Mouse (Mus musculus): Measurements from ENCODE around the gene Mmp1b. TPM values are rescaled to one million over a fixed set of nuclear protein-coding genes. Genes with fewer than 3 reads are reported as not detected.
"Not testable (repeated sequence)": the region's sequence is repeated elsewhere in the genome, so short reads cannot be mapped to it uniquely, and the experiment has no call there.

Mmp1b gene
- not detected for total RNA-seq (2021)

DNA sequence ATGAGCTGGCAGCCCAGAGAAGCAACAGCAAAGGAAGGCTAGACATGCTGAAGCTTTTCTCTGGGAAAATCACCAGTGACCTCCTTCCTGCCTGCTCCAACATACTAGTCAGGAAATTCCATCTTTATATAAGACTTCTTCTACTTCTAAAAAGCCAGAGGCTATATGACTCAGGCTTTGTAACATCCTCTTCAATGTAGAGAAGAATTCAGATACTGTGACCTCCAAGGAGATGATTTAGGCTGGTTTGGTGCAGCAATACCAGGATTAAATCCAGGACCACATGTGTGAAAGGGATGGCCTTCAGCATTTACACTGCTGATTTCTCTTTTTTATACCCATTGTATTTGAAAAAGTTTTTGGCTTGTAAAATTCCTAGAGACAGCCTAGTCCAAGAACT is at the start of gene Mmp1b:
Gene Mmp1b (minus strand): TSS at position 101 of the 400 bp plus-strand sequence.
- no peak for DNase-seq

DNA sequence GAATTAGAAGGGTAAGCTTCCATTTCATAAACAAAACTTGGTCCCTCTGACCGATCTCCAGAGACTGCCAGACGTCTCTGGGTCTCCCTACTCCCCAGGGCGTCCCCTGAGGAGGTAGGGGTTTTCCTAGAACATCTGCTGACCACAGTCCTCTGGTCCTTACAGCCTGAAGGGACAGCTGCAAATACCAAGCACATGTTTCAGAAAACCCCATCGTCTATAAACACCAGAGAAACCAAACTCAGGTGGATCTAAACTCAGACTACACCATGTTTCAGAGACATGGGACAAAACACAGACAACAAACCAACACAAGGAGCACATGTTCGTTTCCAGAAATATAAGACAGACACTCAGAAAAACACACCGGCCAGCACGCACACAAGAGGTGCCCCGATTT is 8.7 kb upstream of the Mmp1b start:
- DNase-seq, result not testable (repeated sequence)

GRCm38 (mm10) chr9:7354535-7354934 is 33.3 kb downstream of the Mmp1b start:
- DNase-seq, result no peak

GRCm38 (mm10) chr9:7345513-7345912 is 42.3 kb downstream of the Mmp1b start:
- no peak for DNase-seq

GRCm38 (mm10) chr9:7344107-7344506 is 43.7 kb downstream of the Mmp1b start, which contains the start of gene Mmp12:
Gene Mmp12, plus strand, starts transcription at chr9:7344381.
- no peak for DNase-seq

DNA sequence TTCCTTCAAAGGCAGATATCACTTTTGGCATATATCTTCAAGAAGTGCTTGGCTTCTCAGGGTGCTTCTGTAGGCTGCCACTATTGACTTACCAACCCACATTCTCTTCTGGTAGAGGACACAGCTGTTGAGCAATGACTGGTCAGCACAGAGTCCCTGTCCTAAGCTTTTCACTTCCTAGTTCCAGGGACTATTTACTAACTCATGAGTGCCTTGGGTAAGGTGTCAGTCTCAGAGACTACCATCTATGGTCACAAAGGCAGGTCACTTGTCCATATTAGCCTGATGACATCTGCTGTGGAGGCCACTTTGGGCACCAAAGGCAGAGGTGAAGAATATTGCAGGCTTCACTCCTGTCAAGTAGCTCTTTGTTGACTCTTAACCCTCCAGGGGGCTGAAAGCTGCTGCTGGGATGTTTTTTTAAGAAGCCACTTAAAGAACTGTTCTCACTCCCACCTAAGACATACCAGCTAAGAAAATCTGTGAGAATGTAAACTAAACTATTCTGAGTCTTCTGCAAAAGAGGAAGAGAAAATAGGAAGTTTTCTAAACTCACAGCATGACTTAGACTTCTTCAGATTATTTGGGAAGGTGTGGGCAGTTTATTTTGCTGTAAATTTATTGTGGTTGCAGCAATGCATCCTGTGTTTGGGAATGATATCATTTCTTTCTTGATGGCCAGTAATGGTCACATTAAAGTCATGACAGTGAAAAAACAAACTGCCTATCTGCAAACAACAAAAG is 50.9 kb downstream of the Mmp1b start:
- DNase-seq, result no peak

DNA sequence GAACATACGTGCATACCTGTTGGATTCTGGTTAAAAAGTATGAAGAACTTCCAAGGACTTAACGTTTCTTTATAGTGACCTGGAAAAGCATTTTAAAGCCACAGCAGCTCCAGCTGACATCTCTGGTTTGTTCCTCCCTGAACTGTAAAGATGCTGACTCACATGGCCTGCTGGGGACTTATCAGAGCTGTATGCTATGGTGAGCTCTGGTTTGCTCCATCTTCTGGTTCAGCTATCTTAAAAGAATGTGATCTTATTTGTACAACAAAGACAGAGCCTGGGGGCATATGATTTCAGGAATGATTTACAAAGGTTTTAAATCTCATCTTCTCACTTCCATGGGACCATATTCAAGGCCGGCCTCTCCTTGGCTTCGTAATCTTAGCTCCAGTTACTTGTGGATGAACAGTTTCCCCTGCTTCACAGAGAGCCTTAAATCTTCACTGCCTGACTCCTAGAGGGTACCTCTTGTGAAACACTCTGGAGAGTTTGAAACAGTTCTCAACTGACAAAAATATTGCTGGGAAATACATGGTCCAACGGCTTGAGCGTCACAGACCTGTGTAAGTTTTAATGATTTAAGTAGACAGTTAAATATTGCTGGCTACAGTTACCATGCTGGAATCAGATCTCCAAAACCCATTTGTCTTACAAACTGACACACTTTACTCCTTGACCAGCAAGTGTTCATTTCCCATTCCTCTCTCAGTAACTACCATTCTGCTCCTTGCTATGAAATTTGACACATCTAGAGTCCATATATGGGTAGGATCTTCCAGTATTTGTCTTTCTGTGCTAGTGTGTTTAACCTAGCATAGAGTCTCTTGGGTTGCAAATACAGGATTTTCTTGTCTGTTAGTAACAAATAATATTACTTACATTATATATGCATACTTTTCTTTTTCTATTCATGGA is 51.8 kb downstream of the Mmp1b start:
- DNase-seq, result no peak

GRCm38 (mm10) chr9:7331847-7332246 is 56.0 kb downstream of the Mmp1b start:
- DNase-seq, result no peak

Other genes with a start within 250 kb of the Mmp1b start
- gene Dync2h1, start 203.6 kb downstream of the Mmp1b start, total RNA-seq (2021), result 10 to 100 TPM; 32.3 to 34.4 TPM
- gene Dcun1d5, start 203.5 kb downstream of the Mmp1b start, total RNA-seq (2021), result 10 to 100 TPM; 78.1 to 82.8 TPM
- not detected for gene Mmp13, start 115.5 kb downstream of the Mmp1b start, total RNA-seq (2021)
- gene Mmp12, start 43.7 kb downstream of the Mmp1b start, total RNA-seq (2021), result not detected
- not detected for gene Mmp3, start 57.8 kb upstream of the Mmp1b start, total RNA-seq (2021)
- not detected for gene Mmp10, start 114.3 kb upstream of the Mmp1b start, total RNA-seq (2021)
- gene Mmp8, start 170.4 kb upstream of the Mmp1b start, total RNA-seq (2021), result not detected
- gene Mmp27, start 183.3 kb upstream of the Mmp1b start, total RNA-seq (2021), result not detected
- gene Mmp20, start 240.2 kb upstream of the Mmp1b start, total RNA-seq (2021), result not detected

All from layer of hippocampus, postnatal 36 days (tissue).